Mouse (Mus musculus) brain, embryonic 14.5 days (tissue): ENCODE measurements around the gene Rhog.

Experiments used
- CTCF ChIP-seq: fragments of 200-500 bp; IDR thresholded peaks from 2 replicates; pipeline ENCODE4 v1.5.1; 2012; ENCODE audit warnings: inconsistent platforms, mild to moderate bottlenecking, moderate library complexity, borderline replicate concordance; ENCODE audit not compliant: insufficient read depth, insufficient read length; ENCODE audit errors: extremely low read depth
- POLR2A ChIP-seq: fragments of 200-500 bp; IDR thresholded peaks from 2 replicates; pipeline ENCODE4 v1.6.1; 2012; ENCODE audit warnings: mild to moderate bottlenecking, inconsistent platforms, borderline replicate concordance; ENCODE audit not compliant: poor library complexity, insufficient read depth, insufficient read length, severe bottlenecking; ENCODE audit errors: extremely low read depth

DNA sequence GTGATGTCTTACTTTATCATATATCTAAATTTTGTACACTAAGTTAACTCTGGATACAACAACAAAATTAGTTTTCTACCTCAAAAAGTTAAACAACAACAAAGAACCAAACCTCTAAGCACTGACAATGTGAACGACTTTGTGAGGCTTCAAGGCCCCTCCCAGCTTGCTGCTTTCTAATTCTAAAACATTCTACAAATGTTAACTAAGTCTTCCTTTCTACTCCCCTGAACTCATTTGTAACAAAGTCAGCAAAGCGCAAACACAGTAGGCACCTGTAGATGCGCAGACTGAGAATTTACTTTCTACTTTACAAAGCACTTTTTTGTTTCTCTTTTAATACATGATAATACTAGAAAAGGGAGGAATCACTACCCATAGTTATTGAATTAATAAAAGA, 55.3 kb downstream of the Rhog start:
- TF ChIP-seq POLR2A (no peak), CTCF (no peak)
